Mouse (Mus musculus): ENCODE results near the gene Usp30.

Usp30 gene

GRCm38 (mm10) chr5:114067982-114068381, 2.7 kb downstream of the Usp30 start:
- DNase-seq: no peak

DNA sequence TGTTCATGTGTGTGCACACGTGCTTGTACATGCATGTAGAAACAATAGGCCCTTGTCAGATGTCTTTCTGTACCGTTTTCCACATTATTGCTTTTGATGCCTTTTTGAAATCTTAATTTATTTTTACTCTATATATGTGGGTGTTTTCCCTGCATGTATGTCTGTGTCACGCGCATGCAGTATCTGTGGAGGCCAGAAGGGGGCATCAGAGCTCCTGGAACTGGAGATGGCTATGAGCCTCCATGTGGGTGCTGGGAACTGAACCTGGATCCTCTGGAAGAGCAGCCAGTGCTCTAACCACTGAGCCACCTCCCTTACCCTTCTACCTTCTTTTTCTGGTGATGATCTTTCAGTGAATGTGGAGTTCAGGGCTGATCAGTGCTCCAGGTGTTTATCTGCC, 5.6 kb downstream of the Usp30 start:
- no peak for DNase-seq

GRCm38 (mm10) chr5:114072262-114072661, 7.0 kb downstream of the Usp30 start:
- DNase-seq: no peak

DNA sequence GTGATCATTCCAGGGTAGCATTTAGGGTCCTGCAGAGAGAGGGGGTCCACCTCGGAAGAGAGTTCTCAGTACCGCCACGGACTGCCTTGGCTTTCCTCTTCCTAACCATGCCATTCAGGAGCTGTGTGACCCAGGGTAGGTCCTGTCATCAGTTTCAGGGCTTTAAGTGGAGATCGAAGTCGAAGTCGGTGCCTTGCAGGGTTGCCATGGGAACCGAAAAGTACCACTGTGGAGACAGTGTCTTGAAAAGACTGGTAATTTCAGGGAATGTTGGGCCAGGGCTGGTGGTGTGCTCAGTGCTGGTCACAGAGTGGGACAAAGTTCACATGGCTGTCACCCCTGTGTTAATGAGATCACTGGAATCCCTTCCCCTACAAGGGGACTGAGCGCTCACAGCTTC, 11.7 kb downstream of the Usp30 start:
- no peak for DNase-seq

- DNase-seq: no peak
Observed at GRCm38 (mm10) chr5:114085501-114085900, 20.2 kb downstream of the Usp30 start.

DNA sequence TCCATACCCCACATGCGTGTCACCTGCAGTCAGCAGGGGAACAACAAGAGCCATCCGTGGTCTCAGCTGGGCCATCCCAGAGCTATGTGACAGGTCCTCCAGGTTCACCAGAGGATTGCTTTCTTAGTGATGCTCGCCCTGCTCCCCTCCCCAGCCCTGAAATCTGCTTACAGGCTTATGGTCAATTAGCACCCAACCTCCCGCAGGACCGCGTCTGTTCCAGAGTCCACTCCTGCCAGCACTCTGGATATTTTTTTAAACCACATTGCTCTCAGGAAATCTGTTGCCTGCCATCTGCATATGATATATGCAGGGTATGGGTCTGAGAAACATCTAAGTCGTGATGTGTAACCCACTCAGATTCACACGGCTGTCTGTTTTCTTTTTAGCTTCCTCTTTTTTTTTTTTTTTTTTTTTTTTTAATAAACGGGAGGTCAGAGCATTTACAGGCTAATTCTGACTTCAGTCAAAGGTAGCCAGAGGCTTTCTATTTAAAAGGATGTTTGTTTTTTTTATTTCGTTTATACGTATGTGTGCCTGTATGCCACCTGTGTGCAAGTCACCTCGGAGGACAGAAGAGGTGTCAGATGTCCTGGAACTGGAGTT, 22.7 kb downstream of the Usp30 start:
- no peak for DNase-seq

DNA sequence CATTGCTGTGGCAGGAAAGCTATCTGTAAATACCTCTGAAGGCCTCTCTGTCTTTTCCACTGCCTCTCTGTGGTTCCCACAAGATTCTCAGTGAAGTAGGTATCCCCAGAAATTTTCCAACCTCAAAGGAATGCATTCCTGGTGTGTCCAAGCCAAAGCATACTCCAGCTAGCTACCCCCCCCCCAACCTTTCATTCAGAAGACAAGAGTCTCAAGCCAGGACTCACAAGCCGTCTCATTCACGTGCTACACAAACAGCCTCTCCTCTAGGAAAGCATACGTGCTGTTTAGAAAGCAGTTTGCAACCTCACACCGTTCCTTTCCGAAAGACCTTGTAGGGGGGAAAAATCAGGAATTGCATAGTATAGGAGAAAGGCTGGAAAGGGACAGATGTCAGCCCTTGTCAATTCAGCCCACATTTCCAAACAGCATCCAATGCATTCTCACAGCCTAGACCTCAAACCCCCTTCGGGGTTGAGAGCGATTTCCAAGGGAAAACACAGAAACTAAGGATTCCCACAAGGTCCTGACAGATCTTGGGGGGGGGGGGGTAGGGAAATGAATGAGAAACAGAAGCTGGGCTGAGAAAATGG, 25.3 kb downstream of the Usp30 start:
- no peak for DNase-seq

- DNase-seq: peak; percentile 81
Observed at GRCm38 (mm10) chr5:114091057-114091807, 26.0 kb downstream of the Usp30 start, which contains the start of gene Svop. TSS of gene Svop (minus strand) at chr5:114091570.

DNA sequence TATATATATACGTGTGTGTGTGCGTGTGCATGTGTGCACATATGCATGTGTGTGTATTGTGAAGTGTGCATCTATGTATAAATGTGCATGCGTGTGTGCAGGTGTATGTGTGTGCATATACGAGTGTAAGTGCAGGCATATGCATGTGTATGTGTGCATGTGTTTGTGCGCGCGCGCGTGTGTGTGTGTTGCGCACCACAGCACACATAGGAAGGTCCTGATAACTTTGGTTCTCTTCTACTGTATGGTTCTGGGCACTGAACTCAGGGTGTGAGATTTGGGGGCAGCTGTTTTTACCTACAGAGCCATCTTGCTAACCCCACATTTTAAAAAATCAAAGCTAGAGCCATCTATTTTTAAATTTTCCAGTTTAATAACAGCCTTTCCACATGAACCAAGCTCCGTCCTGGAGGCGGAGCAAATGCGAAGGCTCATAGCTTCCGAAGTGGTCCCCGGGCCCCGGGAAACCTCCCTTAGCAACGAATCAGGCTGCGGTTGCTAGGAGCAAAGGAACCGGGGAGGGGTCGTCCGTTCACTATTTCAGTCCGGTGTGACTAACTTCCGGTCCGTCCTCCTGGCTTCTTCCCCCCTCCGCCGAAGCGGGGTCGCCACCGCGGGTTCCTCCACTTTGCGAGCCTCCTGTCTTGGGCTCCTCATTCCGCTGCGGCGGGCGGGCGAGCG, 34.6 kb downstream of the Usp30 start:
- peak; percentile 94 for DNase-seq

- DNase-seq: no peak
Observed at GRCm38 (mm10) chr5:114100390-114101099, 35.3 kb downstream of the Usp30 start.

- no peak for DNase-seq
Observed at GRCm38 (mm10) chr5:114101873-114102272, 36.6 kb downstream of the Usp30 start.

- DNase-seq: no peak
Observed at GRCm38 (mm10) chr5:114102807-114103206, 37.5 kb downstream of the Usp30 start.

DNA sequence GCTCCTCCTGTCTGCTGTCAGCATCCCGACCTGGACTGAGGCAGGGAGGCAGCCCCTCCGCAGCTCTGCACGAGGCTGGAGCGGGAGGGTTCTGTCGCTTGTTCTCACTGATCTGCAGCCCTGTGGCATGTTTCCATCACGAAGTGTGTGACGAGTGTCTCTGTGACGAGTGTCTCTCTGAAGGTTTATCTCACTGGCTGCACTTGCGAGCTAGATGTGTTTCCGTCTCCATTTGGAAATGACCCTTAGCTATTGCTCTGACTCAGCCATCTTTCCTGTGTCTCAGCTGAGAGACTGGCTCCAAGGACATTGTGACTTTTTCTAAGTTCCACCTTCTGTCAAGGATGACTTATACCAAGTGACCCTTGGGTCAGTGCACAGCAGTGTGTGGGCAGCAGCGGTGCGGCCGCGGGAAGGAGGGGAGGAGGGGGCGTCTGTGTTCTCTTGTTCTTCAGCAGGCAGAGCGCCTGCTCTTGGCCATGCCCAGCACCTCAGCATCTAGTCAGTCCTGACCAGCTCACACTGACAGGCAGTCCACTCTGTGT, 41.2 kb downstream of the Usp30 start:
- DNase-seq: no peak

- no peak for DNase-seq
Observed at GRCm38 (mm10) chr5:114113334-114113733, 48.1 kb downstream of the Usp30 start.

GRCm38 (mm10) chr5:114115030-114115429, 49.8 kb downstream of the Usp30 start:
- no peak for DNase-seq

DNA sequence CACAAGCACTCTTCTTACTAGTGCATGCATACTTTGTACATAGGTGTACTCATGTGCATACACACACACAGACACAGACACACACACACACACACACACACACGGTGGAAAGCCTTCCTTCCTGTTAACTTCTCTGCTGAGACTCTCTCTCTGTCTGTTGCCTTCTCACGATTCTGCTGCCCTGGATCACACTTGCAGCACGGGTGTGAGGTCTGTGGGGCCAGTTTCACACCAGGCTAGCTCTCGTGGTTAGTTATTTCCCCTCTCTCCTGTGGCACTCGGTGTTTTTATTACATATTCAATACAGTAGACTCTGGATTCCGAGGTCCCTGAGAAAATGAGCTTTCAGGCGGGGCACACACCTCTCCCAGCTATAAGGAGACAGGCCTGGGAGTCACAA, 51.3 kb downstream of the Usp30 start:
- no peak for DNase-seq

- DNase-seq: no peak
Observed at GRCm38 (mm10) chr5:114119806-114120205, 54.5 kb downstream of the Usp30 start.

GRCm38 (mm10) chr5:114126008-114126407, 60.7 kb downstream of the Usp30 start:
- no peak for DNase-seq

- DNase-seq: no peak
Observed at GRCm38 (mm10) chr5:114126499-114127244, 61.4 kb downstream of the Usp30 start.

- peak; percentile 86 for DNase-seq
Observed at GRCm38 (mm10) chr5:114127374-114128349, 62.4 kb downstream of the Usp30 start, which contains the start of gene Alkbh2. TSS of gene Alkbh2 (minus strand) at chr5:114128218.

Measured in lung, postnatal 14 days (tissue).